Mouse (Mus musculus) heart, postnatal 4 days (tissue): ENCODE measurements at regions not wholly inside any gene's neighbourhood (a gene's known extent, or its start where the extent isn't known, plus 50 kb on each side); places are given as distances from the start of the nearest gene placed in this dataset.

ENCODE experiments used
- DNase-seq: peaks from one replicate; pipeline ENCODE4 v3.0.0; 2021

GRCm38 (mm10) chr3:9959716-9960661, 127.9 kb upstream of the Gm9833 start:
- no peak for DNase-seq

DNA sequence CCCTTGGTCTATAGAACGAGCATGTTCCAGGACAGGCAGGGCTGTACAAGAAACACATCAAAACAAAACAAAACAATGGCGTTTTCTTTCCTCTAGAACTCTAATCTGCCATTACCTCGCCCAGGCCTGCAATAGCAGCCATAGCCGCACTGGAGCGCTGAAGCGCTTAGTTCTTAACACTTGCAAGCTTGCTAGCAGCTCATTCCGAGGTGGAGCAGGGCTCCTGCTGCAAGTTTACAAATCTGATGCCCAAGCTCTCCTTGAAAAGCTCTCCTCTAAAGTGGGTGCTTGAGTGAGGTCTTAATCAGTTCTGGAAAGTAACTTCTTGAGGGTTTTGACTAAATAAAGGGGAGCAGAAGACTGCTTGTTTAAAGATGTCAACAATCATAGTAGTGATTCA, 127.2 kb upstream of the Gm9833 start:
- DNase-seq: peak; percentile 57
